Mouse (Mus musculus) midbrain, embryonic 13.5 days (tissue): ENCODE data around the gene Hist1h2aa. TPM values are rescaled to one million over a fixed set of nuclear protein-coding genes. Genes with fewer than 3 reads are reported as not detected.
A peak's percentile ranks its signal among the peaks of the same experiment; 100 is the strongest.

Experiments
- ATAC-seq: fragments of 200-750 bp; cut with Nextera tagmentation; 2 replicates; pipeline ENCODE4 v1.8.0; 2017; ENCODE audit warnings: mild to moderate bottlenecking, moderate TSS enrichment, moderate library complexity
- H3K27ac ChIP-seq: fragments of 300-500 bp; sonication (generic); 2 replicates; pipeline ENCODE4 v1.5.1; 2015; ENCODE audit warnings: inconsistent platforms, mild to moderate bottlenecking, moderate library complexity
- H3K27me3 ChIP-seq: fragments of 300-500 bp; sonication (generic); 2 replicates; pipeline ENCODE4 v1.6.1; 2015; ENCODE audit warnings: mild to moderate bottlenecking, inconsistent platforms
- H3K36me3 ChIP-seq: fragments of 300-500 bp; sonication (generic); 2 replicates; pipeline ENCODE4 v1.6.1; 2015; ENCODE audit warnings: mild to moderate bottlenecking, inconsistent platforms
- H3K4me1 ChIP-seq: fragments of 300-500 bp; sonication (generic); replicated peaks from 2 replicates; pipeline ENCODE4 v1.6.1; 2015; ENCODE audit warnings: inconsistent platforms
- H3K4me2 ChIP-seq: fragments of 300-500 bp; sonication (generic); replicated peaks from 2 replicates; pipeline ENCODE4 v1.6.1; 2015; ENCODE audit warnings: moderate library complexity, mild to moderate bottlenecking, inconsistent platforms
- H3K4me3 ChIP-seq: fragments of 300-500 bp; sonication (generic); replicated peaks from 2 replicates; pipeline ENCODE4 v1.5.1; 2015; ENCODE audit warnings: mild to moderate bottlenecking, inconsistent platforms
- H3K9ac ChIP-seq: fragments of 300-500 bp; sonication (generic); replicated peaks from 2 replicates; pipeline ENCODE4 v1.6.1; 2015; ENCODE audit warnings: mild to moderate bottlenecking, inconsistent platforms
- H3K9me3 ChIP-seq: fragments of 300-500 bp; sonication (generic); 2 replicates; pipeline ENCODE4 v1.6.1; 2016; ENCODE audit warnings: mild to moderate bottlenecking, inconsistent platforms
- WGBS: fragments of 180-500 bp; shearing (Covaris S2); methylation state at CpG from one replicate; pipeline ENCODE4 v1.1.7; 2015; 5-methylcytosine and 5-hydroxymethylcytosine counted together
- polyA plus RNA-seq: library from polyadenylated mRNA; unstranded; fragments of >200 nt; fragmentation: Nextera tagmentation; extraction: Ambion mirVana; gene quantifications from 2 replicates; pipeline ENCODE4 v1.2.1, GENCODE M21; 2015

Hist1h2aa gene
- polyA plus RNA-seq: not detected in 2 replicates

- H3K4me2 ChIP-seq: no peak within 1 kb of the TSS
- H3K4me3 ChIP-seq: no peak within 1 kb of the TSS
- ATAC-seq: no peak
- no peak within 1 kb of the TSS for H3K9ac ChIP-seq
- H3K27me3 ChIP-seq: no peaks in the 10 kb centered on the region
- no peak within 1 kb of the TSS for H3K27ac ChIP-seq
- no peaks in the 10 kb centered on the region for H3K4me1 ChIP-seq
- WGBS: 96% methylated on average over 10 of the region's 10 CpGs
- no peaks in the 10 kb centered on the region for H3K36me3 ChIP-seq
- H3K9me3 ChIP-seq: no peaks in the 10 kb centered on the region
These were observed at the start of gene Hist1h2aa for GRCm38 (mm10) chr13:23934211-23934520. Gene Hist1h2aa (plus strand): TSS chr13:23934462.

GRCm38 (mm10) chr13:23885540-23885939 is 48.7 kb upstream of the Hist1h2aa start:
- no peaks in the 10 kb centered on the region for H3K4me1 ChIP-seq
- no peak overlapping the region for H3K4me2 ChIP-seq
- ATAC-seq: 0 out of 2 replicates have a peak, but pooled peaks have one; percentile 40
- H3K27me3 ChIP-seq: no peaks in the 10 kb centered on the region
- WGBS: 31% methylated on average over 2 of the region's 2 CpGs
- H3K9me3 ChIP-seq: no peaks in the 10 kb centered on the region
- no peak overlapping the region for H3K4me3 ChIP-seq
- H3K27ac ChIP-seq: no peak overlapping the region
- no peaks in the 10 kb centered on the region for H3K36me3 ChIP-seq
- no peak overlapping the region for H3K9ac ChIP-seq

- no peak for ATAC-seq
These were observed 47.1 kb upstream of the Hist1h2aa start for GRCm38 (mm10) chr13:23887026-23887725.

GRCm38 (mm10) chr13:23889011-23889605 is 45.2 kb upstream of the Hist1h2aa start:
- Histone ChIP-seq H3K4me2 (no peak overlapping the region), H3K27ac (no peak overlapping the region), H3K36me3 (no peaks in the 10 kb centered on the region), H3K27me3 (no peaks in the 10 kb centered on the region), H3K4me3 (no peak overlapping the region), H3K4me1 (peaks cover 9% of the 10 kb centered on the region; the same call in 1 of the 2 replicates), H3K9me3 (no peaks in the 10 kb centered on the region), H3K9ac (no peak overlapping the region)
- ATAC-seq: no peak
- WGBS: 82% methylated on average over 6 of the region's 6 CpGs

More at GRCm38 (mm10) chr13:23887026-23887725, 47.1 kb upstream of the Hist1h2aa start:
- 83% methylated on average over 3 of the region's 3 CpGs for WGBS
- Histone ChIP-seq H3K4me3 (no peak overlapping the region), H3K4me2 (no peak overlapping the region), H3K9ac (no peak overlapping the region), H3K27ac (no peak overlapping the region), H3K27me3 (no peaks in the 10 kb centered on the region), H3K9me3 (no peaks in the 10 kb centered on the region), H3K36me3 (no peaks in the 10 kb centered on the region), H3K4me1 (no peaks in the 10 kb centered on the region)

GRCm38 (mm10) chr13:23892592-23893268 is 41.5 kb upstream of the Hist1h2aa start:
- peak; percentile 30; the same call in 1 of the 2 replicates for ATAC-seq
- peak overlapping the region; percentile 21 for H3K4me2 ChIP-seq
- WGBS: 9% methylated on average over 9 of the region's 9 CpGs
- H3K27ac ChIP-seq: no peak overlapping the region
- H3K4me1 ChIP-seq: peaks cover 9% of the 10 kb centered on the region; the same call in 1 of the 2 replicates
- no peak overlapping the region for H3K4me3 ChIP-seq
- H3K36me3 ChIP-seq: no peaks in the 10 kb centered on the region
- no peaks in the 10 kb centered on the region for H3K9me3 ChIP-seq
- no peaks in the 10 kb centered on the region for H3K27me3 ChIP-seq
- H3K9ac ChIP-seq: no peak overlapping the region

GRCm38 (mm10) chr13:23893269-23893593 is 41.0 kb upstream of the Hist1h2aa start:
- Histone ChIP-seq H3K36me3 (no peaks in the 10 kb centered on the region), H3K9ac (no peak overlapping the region), H3K4me3 (no peak overlapping the region), H3K4me1 (peaks cover 9% of the 10 kb centered on the region; the same call in 1 of the 2 replicates), H3K4me2 (peak overlapping the region; percentile 21), H3K27me3 (no peaks in the 10 kb centered on the region), H3K27ac (no peak overlapping the region), H3K9me3 (no peaks in the 10 kb centered on the region)
- peak; percentile 84 for ATAC-seq
- 13% methylated on average over 4 of the region's 4 CpGs for WGBS

GRCm38 (mm10) chr13:23898242-23898641 is 36.0 kb upstream of the Hist1h2aa start:
- H3K4me1 ChIP-seq: peaks cover 2% of the 10 kb centered on the region; the same call in 1 of the 2 replicates
- WGBS: 49% methylated on average over 6 of the region's 6 CpGs
- no peak for ATAC-seq
- H3K4me3 ChIP-seq: no peak overlapping the region
- H3K9me3 ChIP-seq: no peaks in the 10 kb centered on the region
- H3K4me2 ChIP-seq: no peak overlapping the region
- no peak overlapping the region for H3K9ac ChIP-seq
- H3K36me3 ChIP-seq: no peaks in the 10 kb centered on the region
- no peaks in the 10 kb centered on the region for H3K27me3 ChIP-seq
- H3K27ac ChIP-seq: no peak overlapping the region

- no peaks in the 10 kb centered on the region for H3K4me1 ChIP-seq
- H3K4me3 ChIP-seq: no peak overlapping the region
- ATAC-seq: no peak
- H3K27me3 ChIP-seq: no peaks in the 10 kb centered on the region
- no peak overlapping the region for H3K9ac ChIP-seq
- H3K9me3 ChIP-seq: no peaks in the 10 kb centered on the region
- 94% methylated on average over 5 of the region's 5 CpGs for WGBS
- no peak overlapping the region for H3K27ac ChIP-seq
- H3K36me3 ChIP-seq: no peaks in the 10 kb centered on the region
- H3K4me2 ChIP-seq: no peak overlapping the region
These were observed 27.4 kb upstream of the Hist1h2aa start for GRCm38 (mm10) chr13:23906906-23907305.

- Histone ChIP-seq H3K4me1 (no peaks in the 10 kb centered on the region), H3K27me3 (no peaks in the 10 kb centered on the region), H3K27ac (no peak overlapping the region), H3K4me3 (no peak overlapping the region), H3K9ac (no peak overlapping the region), H3K36me3 (no peaks in the 10 kb centered on the region), H3K9me3 (no peaks in the 10 kb centered on the region), H3K4me2 (no peak overlapping the region)
- no peak for ATAC-seq
- WGBS: 86% methylated on average over 5 of the region's 5 CpGs
These were observed 24.1 kb upstream of the Hist1h2aa start for GRCm38 (mm10) chr13:23910121-23910520.

GRCm38 (mm10) chr13:23911335-23911734 is 22.9 kb upstream of the Hist1h2aa start:
- ATAC-seq: no peak
- H3K27ac ChIP-seq: no peak overlapping the region
- H3K27me3 ChIP-seq: no peaks in the 10 kb centered on the region
- H3K4me1 ChIP-seq: no peaks in the 10 kb centered on the region
- no peak overlapping the region for H3K9ac ChIP-seq
- H3K36me3 ChIP-seq: no peaks in the 10 kb centered on the region
- H3K4me3 ChIP-seq: no peak overlapping the region
- WGBS: 92% methylated on average over 5 of the region's 5 CpGs
- H3K9me3 ChIP-seq: no peaks in the 10 kb centered on the region
- H3K4me2 ChIP-seq: no peak overlapping the region

- Histone ChIP-seq H3K27ac (no peak overlapping the region), H3K4me1 (no peaks in the 10 kb centered on the region), H3K9ac (no peak overlapping the region), H3K4me3 (no peak overlapping the region), H3K27me3 (no peaks in the 10 kb centered on the region), H3K36me3 (no peaks in the 10 kb centered on the region), H3K9me3 (no peaks in the 10 kb centered on the region), H3K4me2 (no peak overlapping the region)
- no peak for ATAC-seq
- whole genome bisulfite sequencing: 42% methylated on average over 6 of the region's 6 CpGs
These were observed 20.4 kb upstream of the Hist1h2aa start for GRCm38 (mm10) chr13:23913791-23914306.
